Mouse (Mus musculus) MEL (cell line): ENCODE data around the gene Rassf8.

Experiments used
- BHLHE40 ChIP-seq: IDR thresholded peaks from 2 replicates; pipeline ENCODE4 v1.6.1; 2012; ENCODE audit warnings: low read depth, mild to moderate bottlenecking, inconsistent platforms, low read length, improper control_type of control experiment, borderline replicate concordance
- CTCF ChIP-seq, 3 experiments: IDR thresholded peaks in 2 of 3; conservative IDR thresholded peaks in 1 of 3; 2 replicates each; pipeline ENCODE4 v1.5.1; 2011 to 2012; ENCODE audit warnings: low read length in 3 of 3, low read depth in 2 of 3, mild to moderate bottlenecking in 2 of 3, improper control_type of control experiment in 1 of 3, inconsistent platforms in 1 of 3, mixed read lengths in 1 of 3, moderate library complexity in 1 of 3; ENCODE audit not compliant: control insufficient read depth in 1 of 3, insufficient read depth in 1 of 3, poor library complexity in 1 of 3, severe bottlenecking in 1 of 3
- EP300 ChIP-seq, 2 experiments: IDR thresholded peaks; 2 replicates each; pipeline ENCODE4 v1.6.1; 2011; ENCODE audit warnings: improper control_type of control experiment in 2 of 2, low read length in 2 of 2, low read depth in 1 of 2, mild to moderate bottlenecking in 1 of 2
- MAX ChIP-seq: IDR thresholded peaks from 2 replicates; pipeline ENCODE4 v1.6.1; 2011; ENCODE audit warnings: low read length, improper control_type of control experiment
- MYB ChIP-seq: IDR thresholded peaks from 2 replicates; pipeline ENCODE4 v1.6.1; 2011; ENCODE audit warnings: mild to moderate bottlenecking, low read depth, low read length, improper control_type of control experiment
- NELFE ChIP-seq: IDR thresholded peaks from 2 replicates; pipeline ENCODE4 v1.6.1; 2011; ENCODE audit warnings: low read depth, low read length, improper control_type of control experiment
- POLR2A ChIP-seq, 2 experiments: IDR thresholded peaks; 2 replicates each; pipeline ENCODE4 v1.6.1; 2011 to 2012; ENCODE audit warnings: low read length in 2 of 2, mild to moderate bottlenecking in 2 of 2, control low read depth in 1 of 2, improper control_type of control experiment in 1 of 2, low read depth in 1 of 2, moderate library complexity in 1 of 2; ENCODE audit not compliant: control insufficient read depth in 1 of 2, insufficient read depth in 1 of 2, poor library complexity in 1 of 2
- TAL1 ChIP-seq: IDR thresholded peaks from 2 replicates; pipeline ENCODE4 v1.6.1; 2012; ENCODE audit warnings: mild to moderate bottlenecking, inconsistent platforms, low read length, moderate library complexity, mixed read lengths
- USF1 ChIP-seq: IDR thresholded peaks from 2 replicates; pipeline ENCODE4 v1.6.1; 2014; ENCODE audit warnings: low read depth, mild to moderate bottlenecking, inconsistent platforms, low read length, improper control_type of control experiment, moderate library complexity
- ZNF384 ChIP-seq: IDR thresholded peaks from 2 replicates; pipeline ENCODE4 v1.6.1; 2012; ENCODE audit warnings: low read depth, mild to moderate bottlenecking, inconsistent platforms, low read length, improper control_type of control experiment

DNA sequence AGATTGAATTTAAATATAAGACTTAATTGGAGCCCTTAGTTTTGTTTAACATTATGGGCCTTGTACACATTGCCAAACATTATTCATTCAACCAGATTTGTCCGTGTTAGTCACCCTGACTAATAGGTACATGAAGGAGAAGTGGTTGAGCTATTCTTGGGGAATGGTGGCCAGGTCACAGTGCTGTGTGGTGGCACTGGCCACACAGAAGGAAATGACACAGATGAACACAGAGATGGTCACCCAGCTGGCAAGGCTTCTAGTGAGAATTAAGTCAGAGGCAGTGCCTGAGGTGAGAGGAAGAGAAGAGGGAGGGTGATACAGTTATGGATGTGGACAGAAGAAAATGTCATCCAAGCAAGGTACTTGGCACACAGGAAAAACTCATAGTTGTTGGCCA is 32.4 kb upstream of the Rassf8 start:
- TF ChIP-seq TAL1 (no peak), NELFE (no peak), MYB (no peak), POLR2A (IDR thresholded peaks at IDR 0.05; ENCODE audit: control insufficient read depth in 1 of 2, insufficient read depth in 1 of 2, low read depth in 1 of 2, low read length in 2 of 2, poor library complexity in 1 of 2) (no peak), CTCF (IDR thresholded peaks at IDR 0.05 in 2 of 3, conservative IDR thresholded peaks at IDR 0.05 in 1 of 3; ENCODE audit: control insufficient read depth in 1 of 3, insufficient read depth in 1 of 3, low read depth in 2 of 3, low read length in 3 of 3, poor library complexity in 1 of 3, severe bottlenecking in 1 of 3) (no peak), ZNF384 (no peak), EP300 (IDR thresholded peaks at IDR 0.05; ENCODE audit: low read depth in 1 of 2, low read length in 2 of 2) (no peak), MAX (no peak), BHLHE40 (no peak), USF1 (no peak)
